Mouse (Mus musculus) cerebellum, adult 9-10 months (tissue): ENCODE measurements around the gene Camsap1.

Source experiments
- DNase-seq: peaks from one replicate; pipeline ENCODE4 v3.0.0; 2022

Camsap1 gene

GRCm38 (mm10) chr2:25977587-25978239, 5.4 kb downstream of the Camsap1 start:
- DNase-seq: no peak

- DNase-seq: no peak
These were observed 7.8 kb downstream of the Camsap1 start for GRCm38 (mm10) chr2:25975141-25975770.

- peak; percentile 90 for DNase-seq
These were observed 12.7 kb downstream of the Camsap1 start for GRCm38 (mm10) chr2:25970426-25970825.

- no peak for DNase-seq
These were observed 13.8 kb downstream of the Camsap1 start for GRCm38 (mm10) chr2:25969319-25969718.

- no peak for DNase-seq
These were observed 33.8 kb downstream of the Camsap1 start for GRCm38 (mm10) chr2:25949291-25949690.

- DNase-seq: no peak
These were observed 35.1 kb downstream of the Camsap1 start for GRCm38 (mm10) chr2:25947950-25948349.

- DNase-seq: no peak
These were observed 39.3 kb downstream of the Camsap1 start for GRCm38 (mm10) chr2:25943822-25944221.

- no peak for DNase-seq
These were observed 42.6 kb downstream of the Camsap1 start for GRCm38 (mm10) chr2:25940503-25940902.

GRCm38 (mm10) chr2:25931249-25931859, 51.7 kb downstream of the Camsap1 start:
- DNase-seq: no peak

- DNase-seq: no peak
These were observed 55.3 kb downstream of the Camsap1 start for GRCm38 (mm10) chr2:25927821-25928220.

- no peak for DNase-seq
These were observed 58.1 kb downstream of the Camsap1 start for GRCm38 (mm10) chr2:25924934-25925333.

- no peak for DNase-seq
These were observed 59.3 kb downstream of the Camsap1 start for GRCm38 (mm10) chr2:25923799-25924198.

GRCm38 (mm10) chr2:25919972-25920371, 63.1 kb downstream of the Camsap1 start:
- DNase-seq: peak; percentile 54

GRCm38 (mm10) chr2:25918408-25918807, 64.7 kb downstream of the Camsap1 start:
- DNase-seq: no peak

- no peak for DNase-seq
These were observed 68.3 kb downstream of the Camsap1 start for GRCm38 (mm10) chr2:25914821-25915220.

- peak; percentile 50 for DNase-seq
These were observed 68.9 kb downstream of the Camsap1 start for GRCm38 (mm10) chr2:25914201-25914600.

- peak; percentile 53 for DNase-seq
These were observed 69.8 kb downstream of the Camsap1 start for GRCm38 (mm10) chr2:25913247-25913646.

GRCm38 (mm10) chr2:25909872-25910271, 73.2 kb downstream of the Camsap1 start:
- no peak for DNase-seq

GRCm38 (mm10) chr2:25898970-25899369, 84.1 kb downstream of the Camsap1 start:
- DNase-seq: no peak

- peak; percentile 77 for DNase-seq
These were observed 90.6 kb downstream of the Camsap1 start for GRCm38 (mm10) chr2:25892440-25892839.

- no peak for DNase-seq
These were observed 94.9 kb downstream of the Camsap1 start for GRCm38 (mm10) chr2:25888144-25888543.

GRCm38 (mm10) chr2:25887226-25887625, 95.9 kb downstream of the Camsap1 start:
- DNase-seq: no peak

- DNase-seq: no peak
These were observed 98.3 kb downstream of the Camsap1 start for GRCm38 (mm10) chr2:25884756-25885155.

- no peak for DNase-seq
These were observed 100.8 kb downstream of the Camsap1 start for GRCm38 (mm10) chr2:25882276-25882675.
